13 mouse cellular contexts compared by ENCODE assay signal in the genomic region with DNA sequence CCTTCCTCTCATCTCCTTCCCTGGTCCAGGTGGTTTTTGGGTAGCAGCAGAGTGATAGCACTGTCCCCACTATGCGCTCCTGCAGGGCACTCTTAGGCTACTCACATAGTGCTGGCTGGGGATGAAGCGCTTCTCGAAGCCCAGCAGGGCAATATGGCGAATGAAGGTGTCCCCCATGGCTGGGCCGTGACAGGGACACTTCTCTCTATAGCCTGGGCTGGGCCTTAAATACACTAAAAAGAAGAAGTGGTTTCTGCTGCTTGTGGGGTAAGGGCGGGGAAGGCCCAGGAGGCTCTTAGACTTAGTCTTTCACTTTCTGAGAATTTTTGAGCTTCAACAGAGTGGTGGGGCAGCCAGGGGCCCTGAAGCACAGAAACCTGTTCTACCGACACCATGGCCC. TPM values are rescaled to one million over a fixed set of nuclear protein-coding genes. Genes with fewer than 3 reads are reported as not detected.
DNase-seq lines count a peak whose midpoint lies in the region; ATAC-seq lines count a peak whose summit lies in the region.
"Had no signal": no experiment of that assay in that cellular context is flagged by ENCODE, and none has a peak within 500 bp of the region (broad histone marks: within the 10 kb centered on the region; RNA-seq: fewer than 3 reads in every experiment).

A gene (minus strand): TSS at position 235 of the 400 bp plus-strand sequence.

- H3K4me2 ChIP-seq in liver, embryonic 12.5 days: no peak within 1 kb of the TSS
- no peak within 1 kb of the TSS for H3K4me2 ChIP-seq in midbrain, embryonic 15.5 days

- no peaks in the 10 kb centered on the region for H3K9me3 ChIP-seq in liver, embryonic 12.5 days (replicated peaks)
- no peaks in the 10 kb centered on the region for H3K9me3 ChIP-seq in midbrain, embryonic 15.5 days

- H3K9ac ChIP-seq in liver, embryonic 12.5 days: no peak within 1 kb of the TSS
- no peak within 1 kb of the TSS for H3K9ac ChIP-seq in midbrain, embryonic 15.5 days

- 45% methylated on average over 7 of the region's 7 CpGs for WGBS in liver, embryonic 12.5 days (ENCODE audit: insufficient replicate concordance)
- WGBS in midbrain, embryonic 15.5 days: 88% methylated on average over 7 of the region's 7 CpGs

- H3K36me3 ChIP-seq in liver, embryonic 12.5 days: no peaks in the 10 kb centered on the region
- no peaks in the 10 kb centered on the region for H3K36me3 ChIP-seq in midbrain, embryonic 15.5 days (replicated peaks)

- peak; percentile 17 for ATAC-seq in activated CD4-positive, CD25-positive, alpha-beta regulatory T cell, adult 4 months
- ATAC-seq in liver, embryonic 12.5 days: no peak
- ATAC-seq in midbrain, embryonic 15.5 days (replicated peaks): no peak
- ATAC-seq: Patski had no signal

- peaks cover 55% of the 10 kb centered on the region for H3K4me1 ChIP-seq in liver, embryonic 12.5 days
- H3K4me1 ChIP-seq in midbrain, embryonic 15.5 days: no peaks in the 10 kb centered on the region

- H3K4me3 ChIP-seq in liver, embryonic 12.5 days: peak within 1 kb of the TSS; percentile 13
- H3K4me3 ChIP-seq in midbrain, embryonic 15.5 days: no peak within 1 kb of the TSS

- peak within 1 kb of the TSS; percentile 64 for H3K27ac ChIP-seq in liver, embryonic 12.5 days
- no peak within 1 kb of the TSS for H3K27ac ChIP-seq in midbrain, embryonic 15.5 days

- peak; percentile 63 for DNase-seq in layer of hippocampus, adult 9-11 months
- no peak for DNase-seq in layer of hippocampus, postnatal 10 days (ENCODE audit: low spot score in 2 of 2)
- peak; percentile 39 for DNase-seq in skeletal muscle tissue, adult 2 months (ENCODE audit: low read depth, low spot score)
- DNase-seq in right cerebral cortex, postnatal 14 days: no peak
- no peak for DNase-seq in layer of hippocampus, adult 9-10 months (ENCODE audit: low spot score)
- DNase-seq: cerebellum, adult 2 months; gastrocnemius, postnatal 10 days; kidney, postnatal 4 days; thymus, postnatal 4 days had no signal

- peaks cover 4% of the 10 kb centered on the region; the same call in 1 of the 2 replicates for H3K27me3 ChIP-seq in liver, embryonic 12.5 days (replicated peaks)
- no peaks in the 10 kb centered on the region for H3K27me3 ChIP-seq in midbrain, embryonic 15.5 days (replicated peaks)
- H3K27me3 ChIP-seq: Patski had no signal

RNA-seq across cellular contexts. Expression of the gene that starts here (rescaled TPM):
- total RNA-seq in layer of hippocampus, postnatal 10 days (2021): 1 to 10 TPM; 5.5 to 5.9 TPM
- 10 to 100 TPM; 12.4 to 15.2 TPM for polyA plus RNA-seq in activated CD4-positive, CD25-positive, alpha-beta regulatory T cell, adult 4 months (2017; shearing (Covaris generic))
- 8.4 and 9.2 TPM in 2 replicates for polyA plus RNA-seq in liver, embryonic 12.5 days (2016; fragmentation: Nextera tagmentation; extraction: Ambion mirVana)
- polyA plus RNA-seq in midbrain, embryonic 15.5 days (2015; fragmentation: Nextera tagmentation; extraction: Ambion mirVana): 3.3 and 3.4 TPM in 2 replicates

Comparison
In these comparisons a context has a peak if more than half of its experiments do, and no peak if none do; other contexts are left out.
1. DNase-seq: peak in layer of hippocampus, adult 9-11 months (single experiment) and skeletal muscle tissue, adult 2 months (single experiment); none in layer of hippocampus, postnatal 10 days (0 of 2), right cerebral cortex, postnatal 14 days (single experiment) and layer of hippocampus, adult 9-10 months (single experiment).